Mouse (Mus musculus): Measurements from ENCODE around the gene Olfr1105. TPM values are rescaled to one million over a fixed set of nuclear protein-coding genes. Genes with fewer than 3 reads are reported as not detected.

The Olfr1105 gene
- not detected in 2 replicates for polyA plus RNA-seq (2015; fragmentation: Nextera tagmentation; extraction: Ambion mirVana)

DNA sequence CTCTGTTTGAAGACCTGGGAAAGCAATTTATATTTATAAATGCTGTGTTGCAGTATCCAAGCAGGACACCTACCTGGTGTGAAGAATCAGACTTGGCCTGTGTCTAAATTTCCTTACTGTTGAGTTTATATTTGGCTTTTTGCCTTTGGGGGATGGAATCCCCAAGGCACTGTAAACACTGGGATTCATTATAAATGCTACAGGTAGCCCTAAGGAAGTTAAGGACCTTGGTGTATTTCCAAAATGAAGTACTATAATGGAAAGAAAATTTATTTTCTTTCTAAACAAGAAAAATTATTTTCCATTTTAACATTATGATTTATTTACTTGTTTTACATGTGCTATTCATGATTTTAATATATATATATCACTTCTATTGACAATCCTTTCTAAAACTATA, at the start of gene Olfr1105:
Gene Olfr1105, minus strand, starts transcription at position 101 of the 400 bp plus-strand sequence.
- Histone ChIP-seq H3K4me3 (no peak within 1 kb of the TSS), H3K36me3 (no peaks in the 10 kb centered on the region), H3K4me2 (no peak within 1 kb of the TSS), H3K4me1 (no peaks in the 10 kb centered on the region), H3K27me3 (replicated peaks) (no peaks in the 10 kb centered on the region), H3K9ac (no peak within 1 kb of the TSS), H3K9me3 (no peaks in the 10 kb centered on the region), H3K27ac (replicated peaks) (no peak within 1 kb of the TSS)
- ATAC-seq (ENCODE audit: extremely low read depth, insufficient number of reproducible peaks, low FRiP score, low TSS enrichment) = no peak

DNA sequence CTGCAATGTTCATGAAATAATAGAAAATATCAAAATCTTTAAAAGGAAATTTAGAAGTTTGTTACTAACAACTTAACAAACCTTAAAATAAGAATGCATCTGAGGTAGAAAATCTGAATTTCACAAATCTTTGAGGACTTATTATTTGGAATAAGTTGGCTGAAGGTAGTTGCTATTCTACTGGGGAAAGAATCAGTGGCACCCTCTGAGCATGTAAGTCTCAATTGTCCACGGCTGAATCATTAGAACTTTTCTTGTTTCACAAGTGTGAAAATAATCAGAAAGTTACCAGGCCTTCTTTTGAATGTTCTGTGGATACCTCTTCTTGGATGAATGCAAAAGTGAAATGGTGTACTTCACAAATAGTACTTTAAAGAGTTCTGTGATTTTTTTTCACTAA, 39.4 kb upstream of the Olfr1105 start, which contains the start of gene Olfr1107:
Gene Olfr1107, minus strand, starts transcription at position 101 of the 400 bp plus-strand sequence.
- WGBS = 75% methylated on average over 1 of the region's 1 CpGs

DNA sequence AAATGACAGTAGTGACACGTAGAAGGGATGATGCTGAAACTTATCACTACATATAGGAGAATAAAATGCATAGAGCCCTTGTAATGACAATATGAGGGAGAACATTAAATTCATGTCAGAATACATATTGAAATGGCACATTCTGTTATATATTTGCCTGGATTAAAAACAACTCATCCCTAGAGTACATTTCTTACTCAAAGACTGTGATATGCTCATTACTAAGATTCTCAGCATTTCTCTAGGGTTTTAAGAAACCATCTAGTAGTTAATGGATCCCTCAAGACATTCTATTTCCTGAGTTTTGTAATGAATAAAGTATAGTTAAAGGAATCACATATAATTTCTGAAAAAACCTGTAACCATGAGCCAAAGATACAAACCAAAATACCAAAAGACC, 15.8 kb upstream of the Olfr1105 start, which contains the start of gene Olfr1106:
Gene Olfr1106, minus strand, starts transcription at position 101 of the 400 bp plus-strand sequence.
- no peak within 1 kb of the TSS for H3K9ac ChIP-seq
- no peak within 1 kb of the TSS for H3K4me2 ChIP-seq
- H3K4me3 ChIP-seq = no peak within 1 kb of the TSS
- no peak within 1 kb of the TSS for H3K27ac ChIP-seq (replicated peaks)
- ATAC-seq (ENCODE audit: extremely low read depth, insufficient number of reproducible peaks, low FRiP score, low TSS enrichment) = no peak
- no peaks in the 10 kb centered on the region for H3K36me3 ChIP-seq
- WGBS = 72% methylated on average over 1 of the region's 1 CpGs
- no peaks in the 10 kb centered on the region for H3K4me1 ChIP-seq
- no peaks in the 10 kb centered on the region for H3K27me3 ChIP-seq (replicated peaks)
- H3K9me3 ChIP-seq = no peaks in the 10 kb centered on the region

More for the DNA sequence above, 39.4 kb upstream of the Olfr1105 start, which contains the start of gene Olfr1107:
- Histone ChIP-seq H3K4me1 (no peaks in the 10 kb centered on the region), H3K9ac (no peak within 1 kb of the TSS), H3K9me3 (no peaks in the 10 kb centered on the region), H3K27me3 (replicated peaks) (no peaks in the 10 kb centered on the region), H3K4me3 (no peak within 1 kb of the TSS), H3K4me2 (no peak within 1 kb of the TSS), H3K36me3 (no peaks in the 10 kb centered on the region), H3K27ac (replicated peaks) (no peak within 1 kb of the TSS)
- ATAC-seq (ENCODE audit: extremely low read depth, insufficient number of reproducible peaks, low FRiP score, low TSS enrichment) = no peak

DNA sequence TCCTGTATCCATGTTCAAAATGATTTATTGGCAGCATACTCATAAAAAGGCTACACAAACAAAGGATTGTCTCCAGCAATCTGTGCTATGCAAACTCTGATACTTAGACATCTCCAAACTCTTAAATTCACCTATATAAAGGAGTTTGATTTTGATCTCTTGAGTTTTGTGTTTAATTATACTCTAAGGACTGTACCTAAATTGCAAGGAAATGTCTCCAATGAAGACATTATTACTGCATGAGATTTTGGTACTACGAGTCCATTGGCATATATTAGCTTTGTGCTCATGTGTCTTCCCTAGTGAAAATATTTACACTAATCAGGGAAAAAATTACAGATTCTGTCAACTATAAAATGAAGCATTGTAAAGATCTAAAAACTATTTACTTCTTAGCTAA, 9.4 kb downstream of the Olfr1105 start, which contains the start of gene Olfr1104:
Gene Olfr1104, minus strand, starts transcription at position 101 of the 400 bp plus-strand sequence.
- H3K27me3 ChIP-seq (replicated peaks) = no peaks in the 10 kb centered on the region
- H3K9ac ChIP-seq = no peak within 1 kb of the TSS
- no peaks in the 10 kb centered on the region for H3K9me3 ChIP-seq
- H3K36me3 ChIP-seq = no peaks in the 10 kb centered on the region
- H3K27ac ChIP-seq (replicated peaks) = no peak within 1 kb of the TSS
- WGBS = 74% methylated on average over 1 of the region's 1 CpGs
- no peak within 1 kb of the TSS for H3K4me3 ChIP-seq
- no peak for ATAC-seq (ENCODE audit: extremely low read depth, insufficient number of reproducible peaks, low FRiP score, low TSS enrichment)
- no peaks in the 10 kb centered on the region for H3K4me1 ChIP-seq
- H3K4me2 ChIP-seq = no peak within 1 kb of the TSS

DNA sequence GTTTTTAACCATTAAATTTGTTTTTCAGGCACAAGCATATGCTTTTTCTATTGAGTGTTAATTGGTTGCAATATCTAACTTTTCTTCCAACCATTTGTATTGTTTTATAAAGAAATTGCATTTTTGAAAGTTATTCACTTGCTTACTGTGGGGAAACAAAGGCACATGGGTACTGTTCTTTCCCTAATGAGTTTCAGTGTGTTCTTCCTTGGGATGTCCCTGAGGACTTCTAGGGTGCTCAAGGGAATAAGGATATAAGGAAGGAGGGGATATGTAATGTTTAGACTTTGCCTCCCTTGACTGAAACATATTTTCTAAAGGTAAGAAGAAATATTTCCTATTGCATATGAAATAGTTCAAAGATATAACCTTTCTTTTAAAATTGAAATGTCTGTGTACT, 38.2 kb downstream of the Olfr1105 start, which contains the start of gene Olfr1102:
Gene Olfr1102, plus strand, starts transcription at position 301 of the 400 bp plus-strand sequence.
- H3K4me1 ChIP-seq = no peaks in the 10 kb centered on the region
- H3K36me3 ChIP-seq = no peaks in the 10 kb centered on the region
- H3K9me3 ChIP-seq = peaks cover 2% of the 10 kb centered on the region; the same call in 1 of the 2 replicates
- no peak within 1 kb of the TSS for H3K4me2 ChIP-seq
- H3K4me3 ChIP-seq = no peak within 1 kb of the TSS
- no peak for ATAC-seq (ENCODE audit: extremely low read depth, insufficient number of reproducible peaks, low FRiP score, low TSS enrichment)
- no peak within 1 kb of the TSS for H3K27ac ChIP-seq (replicated peaks)
- H3K9ac ChIP-seq = no peak within 1 kb of the TSS
- no peaks in the 10 kb centered on the region for H3K27me3 ChIP-seq (replicated peaks)

DNA sequence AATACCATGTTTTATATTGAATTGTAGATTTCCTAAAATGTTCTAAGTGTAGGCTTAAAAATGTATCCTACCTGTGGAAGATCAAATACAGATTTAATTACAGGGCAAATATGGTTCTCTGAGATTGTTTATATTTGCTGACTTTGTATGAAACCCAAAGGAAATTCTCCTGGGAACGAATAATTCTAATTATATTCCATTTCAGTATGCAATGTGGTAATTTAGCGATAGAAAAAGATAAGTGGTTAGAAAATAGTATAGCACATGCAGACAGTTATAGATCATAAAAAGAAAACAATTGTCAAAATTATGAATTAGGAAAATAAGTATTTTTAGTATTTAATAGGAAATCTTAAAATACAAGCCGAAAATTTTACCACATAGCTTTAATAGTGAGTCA, 45.2 kb downstream of the Olfr1105 start, which contains the start of gene Olfr1101:
Gene Olfr1101, minus strand, starts transcription at position 101 of the 400 bp plus-strand sequence.
- Histone ChIP-seq H3K27ac (replicated peaks) (no peak within 1 kb of the TSS), H3K4me2 (no peak within 1 kb of the TSS), H3K4me3 (no peak within 1 kb of the TSS), H3K9me3 (peaks cover 2% of the 10 kb centered on the region; the same call in 1 of the 2 replicates), H3K4me1 (no peaks in the 10 kb centered on the region), H3K9ac (no peak within 1 kb of the TSS), H3K27me3 (replicated peaks) (no peaks in the 10 kb centered on the region), H3K36me3 (no peaks in the 10 kb centered on the region)
- ATAC-seq (ENCODE audit: extremely low read depth, insufficient number of reproducible peaks, low FRiP score, low TSS enrichment) = no peak
- WGBS = 68% methylated on average over 3 of the region's 3 CpGs

Other genes with a start within 250 kb of the Olfr1105 start
- not detected in 2 replicates for gene Olfr141, start 226.5 kb downstream of the Olfr1105 start, polyA plus RNA-seq (2015; fragmentation: Nextera tagmentation; extraction: Ambion mirVana)
- gene Olfr1094, start 211.9 kb downstream of the Olfr1105 start, polyA plus RNA-seq (2015; fragmentation: Nextera tagmentation; extraction: Ambion mirVana) = not detected in 2 replicates
- not detected in 2 replicates for gene Olfr1095, start 184.8 kb downstream of the Olfr1105 start, polyA plus RNA-seq (2015; fragmentation: Nextera tagmentation; extraction: Ambion mirVana)
- gene Gm13723, start 161.7 kb downstream of the Olfr1105 start, polyA plus RNA-seq (2015; fragmentation: Nextera tagmentation; extraction: Ambion mirVana) = not detected in 2 replicates
- gene Olfr1097, start 144.3 kb downstream of the Olfr1105 start, polyA plus RNA-seq (2015; fragmentation: Nextera tagmentation; extraction: Ambion mirVana) = not detected in 2 replicates
- not detected in 2 replicates for gene Olfr1098, start 112.0 kb downstream of the Olfr1105 start, polyA plus RNA-seq (2015; fragmentation: Nextera tagmentation; extraction: Ambion mirVana)
- not detected in 2 replicates for gene Olfr1099, start 75.8 kb downstream of the Olfr1105 start, polyA plus RNA-seq (2015; fragmentation: Nextera tagmentation; extraction: Ambion mirVana)
- not detected in 2 replicates for gene Olfr1100, start 56.6 kb downstream of the Olfr1105 start, polyA plus RNA-seq (2015; fragmentation: Nextera tagmentation; extraction: Ambion mirVana)
- gene Olfr1101, start 45.3 kb downstream of the Olfr1105 start, polyA plus RNA-seq (2015; fragmentation: Nextera tagmentation; extraction: Ambion mirVana) = not detected in 2 replicates
- not detected in 2 replicates for gene Olfr1102, start 38.1 kb downstream of the Olfr1105 start, polyA plus RNA-seq (2015; fragmentation: Nextera tagmentation; extraction: Ambion mirVana)
- not detected in 2 replicates for gene Olfr1104, start 9.5 kb downstream of the Olfr1105 start, polyA plus RNA-seq (2015; fragmentation: Nextera tagmentation; extraction: Ambion mirVana)
- gene Olfr1106, start 15.7 kb upstream of the Olfr1105 start, polyA plus RNA-seq (2015; fragmentation: Nextera tagmentation; extraction: Ambion mirVana) = not detected in 2 replicates
- gene Olfr1107, start 39.3 kb upstream of the Olfr1105 start, polyA plus RNA-seq (2015; fragmentation: Nextera tagmentation; extraction: Ambion mirVana) = not detected in 2 replicates
- gene Olfr1109, start 59.5 kb upstream of the Olfr1105 start, polyA plus RNA-seq (2015; fragmentation: Nextera tagmentation; extraction: Ambion mirVana) = not detected in 2 replicates
- not detected in 2 replicates for gene Olfr259, start 78.0 kb upstream of the Olfr1105 start, polyA plus RNA-seq (2015; fragmentation: Nextera tagmentation; extraction: Ambion mirVana)
- not detected in 2 replicates for gene Olfr1110, start 103.8 kb upstream of the Olfr1105 start, polyA plus RNA-seq (2015; fragmentation: Nextera tagmentation; extraction: Ambion mirVana)
- gene Olfr1111, start 116.1 kb upstream of the Olfr1105 start, polyA plus RNA-seq (2015; fragmentation: Nextera tagmentation; extraction: Ambion mirVana) = not detected in 2 replicates
- gene Olfr1112, start 151.3 kb upstream of the Olfr1105 start, polyA plus RNA-seq (2015; fragmentation: Nextera tagmentation; extraction: Ambion mirVana) = not detected in 2 replicates
- gene Olfr1113, start 172.4 kb upstream of the Olfr1105 start, polyA plus RNA-seq (2015; fragmentation: Nextera tagmentation; extraction: Ambion mirVana) = not detected in 2 replicates
- gene Olfr1115, start 211.5 kb upstream of the Olfr1105 start, polyA plus RNA-seq (2015; fragmentation: Nextera tagmentation; extraction: Ambion mirVana) = not detected in 2 replicates
- not detected in 2 replicates for gene Olfr1116, start 231.0 kb upstream of the Olfr1105 start, polyA plus RNA-seq (2015; fragmentation: Nextera tagmentation; extraction: Ambion mirVana)